Mouse (Mus musculus) common myeloid progenitor, adult 5-6 weeks (primary cell): ENCODE measurements around the gene Cyp2d11. TPM values are rescaled to one million over a fixed set of nuclear protein-coding genes. Genes with fewer than 3 reads are reported as not detected.

Experiments
- ATAC-seq: replicated peaks from 2 replicates; pipeline ENCODE4 v1.8.0; 2016; ENCODE audit warnings: low read depth, mild to moderate bottlenecking, moderate TSS enrichment, inconsistent platforms; ENCODE audit not compliant: poor library complexity, severe bottlenecking
- total RNA-seq: library from RNA; stranded (forward); fragments of 200-1000, 187-1606 nt; gene quantifications from 2 replicates; pipeline ENCODE4 v1.2.3, GENCODE M21; 2017

Gene Cyp2d11
- total RNA-seq, 1 experiment from 2014 or later = not detected

DNA sequence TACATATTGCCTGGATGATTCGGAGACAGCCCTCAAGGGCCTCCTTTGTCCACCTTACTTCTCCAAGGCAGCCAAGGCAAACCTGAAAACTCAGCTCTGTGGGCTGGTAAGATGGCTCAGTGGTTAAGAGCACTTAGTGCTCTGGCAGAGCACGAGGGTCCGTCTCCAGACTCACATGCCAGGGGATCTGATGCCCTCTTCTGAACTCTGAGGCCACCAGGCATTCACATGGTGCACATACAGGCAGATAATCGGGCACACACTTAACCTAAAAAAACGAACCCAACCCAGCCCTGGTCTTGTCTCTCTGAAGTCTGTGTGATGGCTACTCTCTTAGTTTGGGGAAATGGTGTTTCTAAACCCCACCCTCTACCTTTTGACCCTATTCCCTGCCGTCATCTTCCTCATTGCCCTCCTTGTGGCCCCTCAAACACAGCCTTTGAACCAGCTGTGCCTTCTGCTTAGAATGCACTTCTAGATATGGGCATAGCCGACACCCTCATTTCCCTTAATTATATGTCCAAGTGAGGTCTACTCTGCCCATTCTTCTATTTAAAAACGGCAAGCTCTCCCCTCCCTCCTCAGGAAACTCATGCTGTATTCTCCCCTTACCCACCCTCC, 54.1 kb downstream of the Cyp2d11 start:
- ATAC-seq = no peak

Other genes starting within 250 kb of the Cyp2d11 start
- 42.8 and 64.3 TPM in 2 replicates for gene Srebf2, start 246.8 kb downstream of the Cyp2d11 start, total RNA-seq
- gene Shisa8, start 181.2 kb downstream of the Cyp2d11 start, total RNA-seq = 3.1 and 4.8 TPM in 2 replicates
- gene Tnfrsf13c, start 169.7 kb downstream of the Cyp2d11 start, total RNA-seq = 2.7 and 5.9 TPM in 2 replicates
- 19.4 and 30.6 TPM in 2 replicates for gene Cenpm, start 149.3 kb downstream of the Cyp2d11 start, total RNA-seq
- gene 1500009C09Rik, start 141.6 kb downstream of the Cyp2d11 start, total RNA-seq = not detected in 2 replicates
- gene Sept3, start 119.1 kb downstream of the Cyp2d11 start, total RNA-seq = 0.23 and 0.44 TPM in 2 replicates
- not detected in 2 replicates for gene Wbp2nl, start 95.1 kb downstream of the Cyp2d11 start, total RNA-seq
- 19.2 and 32.4 TPM in 2 replicates for gene Naga, start 55.1 kb downstream of the Cyp2d11 start, total RNA-seq
- 13.1 and 15.5 TPM in 2 replicates for gene Pheta2, start 55.1 kb downstream of the Cyp2d11 start, total RNA-seq
- gene Smdt1, start 55.1 kb downstream of the Cyp2d11 start, total RNA-seq = 43.6 and 67.9 TPM in 2 replicates
- 126 and 144 TPM in 2 replicates for gene Ndufa6, start 39.7 kb downstream of the Cyp2d11 start, total RNA-seq
- gene Cyp2d22, start 13.8 kb downstream of the Cyp2d11 start, total RNA-seq = 0.64 TPM in 1 of 2 replicates, not detected in the other
- gene Cyp2d10, start 13.2 kb upstream of the Cyp2d11 start, total RNA-seq = not detected in 2 replicates
- gene Cyp2d9, start 39.4 kb upstream of the Cyp2d11 start, total RNA-seq = not detected in 2 replicates
- gene Cyp2d12, start 161.1 kb upstream of the Cyp2d11 start, total RNA-seq = not detected in 2 replicates
- not detected in 2 replicates for gene Cyp2d34, start 226.9 kb upstream of the Cyp2d11 start, total RNA-seq